Mouse (Mus musculus): ENCODE results near the gene Tpcn1. TPM values are rescaled to one million over a fixed set of nuclear protein-coding genes. Genes with fewer than 3 reads are reported as not detected.

Tpcn1 gene
- polyA plus RNA-seq, 1 experiment from 2014 or later = 17.2 TPM

DNA sequence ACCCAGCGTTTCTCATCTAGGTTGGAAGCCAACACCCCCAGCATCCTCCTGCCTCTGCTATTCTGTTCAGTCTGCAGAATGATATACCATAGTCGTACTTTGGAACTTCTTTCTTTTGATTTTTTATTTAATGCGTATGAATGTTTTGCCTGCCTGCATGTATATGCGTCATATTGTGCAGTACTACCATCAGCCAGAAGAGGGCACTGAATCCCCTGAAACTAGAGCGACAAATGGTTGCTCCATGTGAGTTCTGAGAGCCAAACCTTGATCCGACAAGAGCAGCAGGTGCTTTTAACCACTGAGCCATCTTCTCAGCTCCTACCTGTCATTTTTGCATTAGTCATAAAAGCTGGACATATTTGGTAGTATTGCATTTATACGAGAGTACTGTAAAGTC, 3.7 kb upstream of the Tpcn1 start:
- Histone ChIP-seq H3K9ac (replicated peaks) (no peak overlapping the region), H3K27me3 (no peaks in the 10 kb centered on the region), H3K4me2 (no peak overlapping the region), H3K4me3 (replicated peaks) (no peak overlapping the region), H3K4me1 (replicated peaks) (peaks cover 14% of the 10 kb centered on the region), H3K9me3 (no peaks in the 10 kb centered on the region), H3K36me3 (no peaks in the 10 kb centered on the region), H3K27ac (no peak overlapping the region)
- WGBS = 68% methylated on average over 7 of the region's 7 CpGs
- no peak for ATAC-seq (ENCODE audit: insufficient number of reproducible peaks, insufficient read depth, low FRiP score, low TSS enrichment, low read depth)

- Histone ChIP-seq H3K9ac (replicated peaks) (no peak overlapping the region), H3K9me3 (no peaks in the 10 kb centered on the region), H3K4me1 (replicated peaks) (peaks cover 24% of the 10 kb centered on the region), H3K27ac (no peak overlapping the region), H3K36me3 (no peaks in the 10 kb centered on the region), H3K27me3 (no peaks in the 10 kb centered on the region), H3K4me3 (replicated peaks) (no peak overlapping the region), H3K4me2 (no peak overlapping the region)
- WGBS = 72% methylated on average over 16 of the region's 16 CpGs
- ATAC-seq (ENCODE audit: insufficient number of reproducible peaks, insufficient read depth, low FRiP score, low TSS enrichment, low read depth) = no peak
These were observed 2.0 kb upstream of the Tpcn1 start for GRCm38 (mm10) chr5:120590356-120591010.

DNA sequence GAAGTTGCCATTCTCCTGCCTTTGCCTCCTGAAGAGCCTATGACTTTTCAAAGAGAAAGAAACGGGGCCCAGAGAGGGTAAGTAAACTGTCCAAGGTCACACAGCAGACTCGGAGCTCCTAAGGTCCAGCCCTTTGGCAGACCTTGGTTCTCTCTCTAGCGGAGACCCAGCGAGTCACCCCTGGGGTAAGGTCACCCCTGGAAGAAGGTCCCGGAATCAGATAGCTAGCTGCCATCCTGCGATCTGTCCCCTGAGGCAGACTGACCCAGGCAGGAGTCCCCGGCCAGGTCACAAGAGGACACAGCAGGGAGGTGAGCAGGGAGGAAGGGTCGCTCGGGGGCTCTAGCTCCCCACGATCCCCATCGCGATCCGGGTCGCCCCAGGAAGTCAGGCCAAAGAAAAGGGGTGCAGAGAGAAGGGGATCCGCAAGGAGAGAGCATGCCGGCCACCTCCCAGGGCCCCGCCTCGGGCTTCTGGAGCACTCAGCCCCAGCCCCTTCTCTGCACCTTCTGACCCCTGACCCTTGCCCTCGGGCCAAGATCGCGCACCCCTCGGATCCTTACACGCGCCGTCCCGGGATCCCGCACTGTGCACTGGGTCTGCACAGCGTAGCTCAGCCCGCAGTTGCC, 419 bp downstream of the Tpcn1 start:
- peak overlapping the region; percentile 94 for H3K4me2 ChIP-seq
- under 1% methylated on average over 29 of the region's 29 CpGs for WGBS
- peak overlapping the region; percentile 59; the same call in 1 of the 2 replicates for H3K27ac ChIP-seq

GRCm38 (mm10) chr5:120587616-120587926, 902 bp downstream of the Tpcn1 start:
- no peak for ATAC-seq (ENCODE audit: insufficient number of reproducible peaks, insufficient read depth, low FRiP score, low TSS enrichment, low read depth)
- Histone ChIP-seq H3K9me3 (no peaks in the 10 kb centered on the region), H3K27me3 (no peaks in the 10 kb centered on the region), H3K4me3 (replicated peaks) (peak overlapping the region; percentile 72), H3K4me2 (peak overlapping the region; percentile 94), H3K4me1 (replicated peaks) (peaks cover 29% of the 10 kb centered on the region), H3K27ac (no peak overlapping the region), H3K9ac (replicated peaks) (peak overlapping the region; percentile 81; the same call in 1 of the 2 replicates), H3K36me3 (peaks cover 27% of the 10 kb centered on the region)
- 31% methylated on average over 9 of the region's 9 CpGs for WGBS

More for the DNA sequence above, 419 bp downstream of the Tpcn1 start:
- ATAC-seq (ENCODE audit: insufficient number of reproducible peaks, insufficient read depth, low FRiP score, low TSS enrichment, low read depth) = no peak
- H3K4me1 ChIP-seq (replicated peaks) = peaks cover 29% of the 10 kb centered on the region
- no peaks in the 10 kb centered on the region for H3K9me3 ChIP-seq
- peak overlapping the region; percentile 81 for H3K9ac ChIP-seq (replicated peaks)
- H3K4me3 ChIP-seq (replicated peaks) = peak overlapping the region; percentile 72
- no peaks in the 10 kb centered on the region for H3K27me3 ChIP-seq
- H3K36me3 ChIP-seq = peaks cover 22% of the 10 kb centered on the region

GRCm38 (mm10) chr5:120586741-120587615, 1.5 kb downstream of the Tpcn1 start:
- H3K27ac ChIP-seq = peak overlapping the region; percentile 20; the same call in 1 of the 2 replicates
- H3K4me3 ChIP-seq (replicated peaks) = peak overlapping the region; percentile 72
- peaks cover 33% of the 10 kb centered on the region for H3K36me3 ChIP-seq
- no peak overlapping the region for H3K9ac ChIP-seq (replicated peaks)
- no peak for ATAC-seq (ENCODE audit: insufficient number of reproducible peaks, insufficient read depth, low FRiP score, low TSS enrichment, low read depth)
- no peaks in the 10 kb centered on the region for H3K27me3 ChIP-seq
- H3K4me2 ChIP-seq = peak overlapping the region; percentile 94
- peaks cover 29% of the 10 kb centered on the region for H3K4me1 ChIP-seq (replicated peaks)
- 16% methylated on average over 17 of the region's 17 CpGs for WGBS
- H3K9me3 ChIP-seq = no peaks in the 10 kb centered on the region

DNA sequence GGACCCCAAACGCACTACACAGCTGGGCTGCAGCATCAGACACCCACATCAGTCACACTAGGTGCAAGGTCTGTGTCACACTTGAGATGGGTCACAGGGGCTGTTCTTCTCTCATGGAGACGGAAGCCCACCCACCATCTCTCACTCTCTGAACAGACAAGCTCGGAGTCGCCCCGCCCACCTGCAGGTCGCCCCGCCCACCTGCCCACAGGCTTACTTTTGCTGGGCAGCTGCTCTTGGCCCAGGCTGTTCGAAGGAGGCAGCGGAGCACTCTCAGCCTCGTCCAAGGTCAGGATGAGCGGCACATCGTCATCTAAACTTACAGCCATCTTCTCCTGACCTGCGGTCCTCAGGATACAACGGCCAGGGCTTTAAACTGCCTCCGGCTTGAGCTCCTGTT, 3.5 kb downstream of the Tpcn1 start:
- Histone ChIP-seq H3K9ac (replicated peaks) (no peak overlapping the region), H3K4me3 (replicated peaks) (no peak overlapping the region), H3K36me3 (peaks cover 41% of the 10 kb centered on the region), H3K4me2 (no peak overlapping the region), H3K27me3 (no peaks in the 10 kb centered on the region), H3K9me3 (no peaks in the 10 kb centered on the region), H3K4me1 (replicated peaks) (peaks cover 45% of the 10 kb centered on the region), H3K27ac (no peak overlapping the region)
- WGBS = 40% methylated on average over 15 of the region's 15 CpGs
- no peak for ATAC-seq (ENCODE audit: insufficient number of reproducible peaks, insufficient read depth, low FRiP score, low TSS enrichment, low read depth)

DNA sequence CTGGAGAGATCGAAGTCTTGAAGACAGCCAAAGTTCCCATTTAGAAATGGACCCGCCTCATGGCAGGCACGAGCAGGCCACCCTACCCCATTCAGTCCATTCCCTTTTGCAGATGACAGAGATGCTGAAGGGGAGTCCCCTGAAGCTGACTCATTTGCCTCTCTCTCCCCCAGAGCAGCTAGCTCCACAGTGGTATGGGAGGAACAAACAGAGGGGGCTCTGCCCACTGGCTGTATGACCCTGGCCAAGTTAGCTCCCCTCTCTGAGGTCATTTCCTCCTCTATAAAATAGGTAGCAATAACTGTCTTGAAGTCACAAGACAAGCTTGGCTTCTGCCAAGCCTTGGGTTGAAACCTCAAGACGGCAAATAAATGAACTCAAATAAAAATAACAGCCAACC, 5.0 kb downstream of the Tpcn1 start:
- Histone ChIP-seq H3K4me1 (replicated peaks) (peaks cover 55% of the 10 kb centered on the region), H3K36me3 (peaks cover 41% of the 10 kb centered on the region), H3K4me2 (no peak overlapping the region), H3K9me3 (no peaks in the 10 kb centered on the region), H3K9ac (replicated peaks) (no peak overlapping the region), H3K27ac (no peak overlapping the region), H3K4me3 (replicated peaks) (no peak overlapping the region), H3K27me3 (no peaks in the 10 kb centered on the region)
- 83% methylated on average over 4 of the region's 4 CpGs for WGBS
- ATAC-seq (ENCODE audit: insufficient number of reproducible peaks, insufficient read depth, low FRiP score, low TSS enrichment, low read depth) = no peak

DNA sequence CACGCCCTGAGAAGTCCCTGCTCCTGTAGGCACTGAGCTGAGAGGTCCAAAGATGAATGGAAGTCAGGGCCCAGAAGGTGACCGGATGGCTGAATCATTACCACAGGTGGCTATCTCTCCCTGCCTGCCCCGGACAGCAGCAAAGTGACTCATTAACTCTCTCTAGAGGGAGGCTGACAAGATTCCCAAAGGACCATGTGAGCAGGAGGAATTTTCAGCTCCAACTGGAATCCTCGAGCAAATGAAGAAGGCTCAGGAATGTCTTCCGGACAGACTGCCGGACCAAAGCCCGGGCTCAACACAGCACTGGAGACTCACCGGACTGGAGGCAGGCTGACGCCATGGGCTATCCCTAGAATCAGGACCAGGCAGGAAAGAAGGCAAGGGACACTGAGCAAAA, 6.5 kb downstream of the Tpcn1 start:
- Histone ChIP-seq H3K9ac (replicated peaks) (no peak overlapping the region), H3K9me3 (no peaks in the 10 kb centered on the region), H3K27me3 (no peaks in the 10 kb centered on the region), H3K36me3 (peaks cover 41% of the 10 kb centered on the region), H3K4me3 (replicated peaks) (no peak overlapping the region), H3K4me2 (no peak overlapping the region), H3K4me1 (replicated peaks) (peaks cover 58% of the 10 kb centered on the region), H3K27ac (no peak overlapping the region)
- WGBS = 84% methylated on average over 9 of the region's 9 CpGs
- no peak for ATAC-seq (ENCODE audit: insufficient number of reproducible peaks, insufficient read depth, low FRiP score, low TSS enrichment, low read depth)

DNA sequence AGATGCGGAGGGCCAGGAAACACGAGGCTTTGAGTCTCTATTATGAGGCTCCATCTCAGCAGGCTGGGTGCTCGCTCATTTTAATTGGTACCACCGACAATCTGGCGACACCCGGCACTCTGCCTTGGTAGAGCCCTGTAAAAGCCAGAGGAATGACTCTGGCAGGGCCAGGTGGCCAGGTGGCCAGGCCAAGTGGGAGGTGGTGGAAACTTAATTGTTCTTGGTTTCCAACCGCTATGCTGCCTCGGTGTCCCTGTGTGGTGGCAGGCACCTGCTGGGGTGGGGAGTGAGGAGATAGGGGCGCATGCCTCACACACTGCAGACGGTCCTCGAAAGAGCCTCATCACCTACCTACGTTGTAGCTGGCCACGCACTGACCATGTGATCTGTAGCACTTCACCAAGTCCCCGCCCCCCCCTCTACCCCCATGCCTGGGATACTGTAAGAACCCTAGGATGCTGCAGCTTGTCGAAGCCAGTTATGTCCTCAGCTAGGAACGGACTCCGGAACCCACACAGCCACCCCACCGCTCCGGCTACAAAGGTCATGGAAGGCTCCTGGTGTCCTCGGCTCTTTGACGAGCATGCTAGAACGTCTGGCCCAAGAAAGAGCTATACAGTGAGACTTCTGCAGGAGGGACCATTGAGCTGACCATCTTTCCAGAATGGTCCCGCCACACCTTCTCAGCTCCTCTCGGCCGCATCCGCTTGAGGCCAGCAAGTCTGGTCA, 8.4 kb downstream of the Tpcn1 start:
- Histone ChIP-seq H3K27me3 (no peaks in the 10 kb centered on the region), H3K36me3 (peaks cover 40% of the 10 kb centered on the region), H3K9me3 (no peaks in the 10 kb centered on the region), H3K4me2 (peak overlapping the region; percentile 36), H3K4me1 (replicated peaks) (peaks cover 57% of the 10 kb centered on the region), H3K9ac (replicated peaks) (no peak overlapping the region), H3K27ac (peak overlapping the region; percentile 88; the same call in 1 of the 2 replicates), H3K4me3 (replicated peaks) (0 out of 2 replicates have a peak overlapping the region, but pooled peaks have one; percentile 11)
- 68% methylated on average over 26 of the region's 26 CpGs for WGBS
- no peak for ATAC-seq (ENCODE audit: insufficient number of reproducible peaks, insufficient read depth, low FRiP score, low TSS enrichment, low read depth)

DNA sequence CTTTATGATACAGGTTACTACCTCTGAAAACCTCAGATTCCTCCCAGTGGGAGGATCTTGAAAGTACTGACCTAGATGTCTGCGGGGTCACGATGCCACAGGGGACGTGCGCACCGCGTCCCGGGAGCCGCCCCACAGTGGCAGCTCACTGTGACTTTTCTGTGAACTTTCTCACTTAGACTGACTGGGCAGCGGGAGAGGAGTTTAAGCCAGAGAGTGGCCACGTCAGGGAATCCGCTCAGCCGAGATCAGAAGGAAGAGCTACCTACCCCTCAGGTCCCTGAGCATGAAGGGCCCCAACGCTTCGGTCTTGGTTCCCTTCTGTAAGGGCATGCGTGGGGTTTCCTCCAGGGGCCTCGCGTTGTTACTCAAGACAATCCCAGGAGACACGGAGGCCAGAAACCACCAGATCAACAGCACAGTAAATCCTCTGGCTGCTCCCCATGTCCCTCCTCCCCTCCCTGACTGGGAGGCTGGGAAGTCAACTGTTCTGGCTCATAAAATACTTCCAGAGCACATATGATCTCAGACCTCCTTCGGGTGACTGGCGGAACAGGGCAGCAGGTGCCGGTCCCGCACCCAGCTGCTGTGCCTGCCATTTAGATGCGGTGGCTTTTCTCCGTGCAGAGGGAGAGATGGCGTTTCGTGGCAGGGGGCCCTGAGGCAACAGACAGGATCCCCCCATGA, 9.1 kb downstream of the Tpcn1 start:
- peak overlapping the region; percentile 36 for H3K4me2 ChIP-seq
- peak overlapping the region; percentile 88 for H3K27ac ChIP-seq
- H3K9me3 ChIP-seq = no peaks in the 10 kb centered on the region
- H3K36me3 ChIP-seq = peaks cover 36% of the 10 kb centered on the region
- WGBS = 25% methylated on average over 26 of the region's 26 CpGs
- H3K4me3 ChIP-seq (replicated peaks) = 0 out of 2 replicates have a peak overlapping the region, but pooled peaks have one; percentile 11
- peaks cover 60% of the 10 kb centered on the region for H3K4me1 ChIP-seq (replicated peaks)
- H3K27me3 ChIP-seq = no peaks in the 10 kb centered on the region
- H3K9ac ChIP-seq (replicated peaks) = no peak overlapping the region
- peak; percentile 66; the same call in 1 of the 2 replicates for ATAC-seq (ENCODE audit: insufficient number of reproducible peaks, insufficient read depth, low FRiP score, low TSS enrichment, low read depth)

All from limb, embryonic 12.5 days (tissue).